Comparison of ENCODE assay signal across 8 mouse cellular contexts in genomic region chr1:75478916-75479634, GRCm38 (mm10). TPM values are rescaled to one million over a fixed set of nuclear protein-coding genes. Genes with fewer than 3 reads are reported as not detected.
A peak's percentile ranks its signal among the peaks of the same experiment; 100 is the strongest.
DNase-seq lines count a peak whose midpoint lies in the region; ATAC-seq and TF ChIP-seq lines count a peak whose summit lies in the region.

Chpf (minus strand) TSS chr1:75479307.
Tmem198 (plus strand) TSS chr1:75479532.

- H3K36me3 ChIP-seq in heart, embryonic 11.5 days (ENCODE audit: control insufficient read depth, insufficient read depth, low read length): peaks cover 22% of the 10 kb centered on the region
- H3K36me3 ChIP-seq in kidney, embryonic 15.5 days: peaks cover 30% of the 10 kb centered on the region
- H3K36me3 ChIP-seq in limb, embryonic 15.5 days: peaks cover 26% of the 10 kb centered on the region

- H3K27ac ChIP-seq in heart, embryonic 11.5 days (ENCODE audit: low read depth, low read length): peak within 1 kb of the TSS; percentile 82
- H3K27ac ChIP-seq in kidney, embryonic 15.5 days: peak within 1 kb of the TSS; percentile 82
- H3K27ac ChIP-seq in limb, embryonic 15.5 days: peak within 1 kb of the TSS; percentile 83

- TF ChIP-seq CTCF in brain, embryonic 14.5 days (IDR thresholded peaks at IDR 0.05; ENCODE audit: borderline replicate concordance, extremely low read depth, insufficient read depth, insufficient read length): no peak

- DNase-seq in CD4-positive helper T cell, adult 2 months (ENCODE audit: low read depth, low spot score): peak; percentile 95
- peak; percentile 99 for DNase-seq in brain, embryonic 14.5 days (ENCODE audit: low read depth)
- peak; percentile 66 to 84 for DNase-seq in monocyte, adult 2 months (ENCODE audit: low read depth in 1 of 2, low spot score in 2 of 2)
- DNase-seq in spleen, postnatal 14 days (ENCODE audit: low spot score in 2 of 2): peak; percentile 82 to 86

- peak; percentile 71 for ATAC-seq in erythroblast, adult 5-6 weeks (replicated peaks; ENCODE audit: low FRiP score, poor library complexity, severe bottlenecking)
- peak; percentile 86 for ATAC-seq in heart, embryonic 11.5 days (replicated peaks; ENCODE audit: insufficient number of reproducible peaks, low FRiP score, low TSS enrichment)
- ATAC-seq in kidney, embryonic 15.5 days (replicated peaks; ENCODE audit: low FRiP score): peak; percentile 93
- ATAC-seq in limb, embryonic 15.5 days (ENCODE audit: insufficient number of reproducible peaks, low FRiP score, low TSS enrichment, low read depth): peak; percentile 88

- TF ChIP-seq POLR2A in brain, embryonic 14.5 days (IDR thresholded peaks at IDR 0.05; ENCODE audit: borderline replicate concordance, extremely low read depth, insufficient read depth, insufficient read length, poor library complexity, severe bottlenecking): peak; percentile 69

- peak within 1 kb of the TSS; percentile 83 for H3K4me2 ChIP-seq in heart, embryonic 11.5 days
- peak within 1 kb of the TSS; percentile 90 for H3K4me2 ChIP-seq in kidney, embryonic 15.5 days
- H3K4me2 ChIP-seq in limb, embryonic 15.5 days: peak within 1 kb of the TSS; percentile 81

- peaks cover 49% of the 10 kb centered on the region for H3K27me3 ChIP-seq in heart, embryonic 11.5 days (ENCODE audit: control insufficient read depth, insufficient read depth, low read length)
- peaks cover 74% of the 10 kb centered on the region for H3K27me3 ChIP-seq in kidney, embryonic 15.5 days
- H3K27me3 ChIP-seq in limb, embryonic 15.5 days: peaks cover 45% of the 10 kb centered on the region

- no peaks in the 10 kb centered on the region for H3K9me3 ChIP-seq in heart, embryonic 11.5 days (replicated peaks; ENCODE audit: control insufficient read depth, low read length)
- H3K9me3 ChIP-seq in kidney, embryonic 15.5 days (replicated peaks): no peaks in the 10 kb centered on the region
- no peaks in the 10 kb centered on the region for H3K9me3 ChIP-seq in limb, embryonic 15.5 days

- peak within 1 kb of the TSS; percentile 77 for H3K9ac ChIP-seq in heart, embryonic 11.5 days (ENCODE audit: low read depth, low read length)
- peak within 1 kb of the TSS; percentile 68 for H3K9ac ChIP-seq in kidney, embryonic 15.5 days
- peak within 1 kb of the TSS; percentile 60 for H3K9ac ChIP-seq in limb, embryonic 15.5 days

- WGBS in heart, embryonic 11.5 days (ENCODE audit: insufficient replicate concordance): under 1% methylated on average over 72 of the region's 76 CpGs
- WGBS in kidney, embryonic 15.5 days: under 1% methylated on average over 71 of the region's 76 CpGs
- WGBS in limb, embryonic 15.5 days: under 1% methylated on average over 72 of the region's 76 CpGs

- H3K4me3 ChIP-seq in heart, embryonic 11.5 days (ENCODE audit: low read depth, low read length): peak within 1 kb of the TSS; percentile 90
- H3K4me3 ChIP-seq in kidney, embryonic 15.5 days (replicated peaks): peak within 1 kb of the TSS; percentile 82
- H3K4me3 ChIP-seq in limb, embryonic 15.5 days: peak within 1 kb of the TSS; percentile 86

- H3K4me1 ChIP-seq in heart, embryonic 11.5 days (ENCODE audit: control insufficient read depth, insufficient read depth, low read length): peaks cover 27% of the 10 kb centered on the region
- peaks cover 35% of the 10 kb centered on the region for H3K4me1 ChIP-seq in kidney, embryonic 15.5 days
- H3K4me1 ChIP-seq in limb, embryonic 15.5 days: peaks cover 36% of the 10 kb centered on the region

RNA-seq across cellular contexts. Expression of gene Chpf, which starts in this region (rescaled TPM):
- 71.7 and 78.3 TPM in 2 replicates for polyA plus RNA-seq in brain, embryonic 14.5 days (2012; rRNA removed)
- 0.42 TPM in 1 of 2 replicates, not detected in the other for total RNA-seq in erythroblast, adult 5-6 weeks (2015; ENCODE audit: low replicate concordance)
- total RNA-seq in erythroblast, adult 5-6 weeks (2017; ENCODE audit: low replicate concordance): 0.26 and 1.3 TPM in 2 replicates
- 21.4 and 24.6 TPM in 2 replicates for polyA plus RNA-seq in heart, embryonic 11.5 days (2014; fragmentation: Nextera tagmentation; extraction: Ambion mirVana)
- polyA plus RNA-seq in kidney, embryonic 15.5 days (2015; fragmentation: Nextera tagmentation; extraction: Ambion mirVana): 35.5 and 40.6 TPM in 2 replicates
- polyA plus RNA-seq in limb, embryonic 15.5 days (2015; fragmentation: Nextera tagmentation; extraction: Ambion mirVana): 51.7 and 58.8 TPM in 2 replicates

RNA-seq across cellular contexts. Expression of gene Tmem198, which starts in this region (rescaled TPM):
- 46.9 and 57.2 TPM in 2 replicates for polyA plus RNA-seq in brain, embryonic 14.5 days (2012; rRNA removed)
- total RNA-seq in erythroblast, adult 5-6 weeks (2015; ENCODE audit: low replicate concordance): not detected in 2 replicates
- not detected in 2 replicates for total RNA-seq in erythroblast, adult 5-6 weeks (2017; ENCODE audit: low replicate concordance)
- 0.14 and 0.54 TPM in 2 replicates for polyA plus RNA-seq in heart, embryonic 11.5 days (2014; fragmentation: Nextera tagmentation; extraction: Ambion mirVana)
- polyA plus RNA-seq in kidney, embryonic 15.5 days (2015; fragmentation: Nextera tagmentation; extraction: Ambion mirVana): 0.63 and 1.2 TPM in 2 replicates
- polyA plus RNA-seq in limb, embryonic 15.5 days (2015; fragmentation: Nextera tagmentation; extraction: Ambion mirVana): 0.74 and 0.79 TPM in 2 replicates

Comparison
In these comparisons a context has a peak if more than half of its experiments do, and no peak if none do; other contexts are left out.
1. Peak in every context shown above with its lines: DNase-seq, ATAC-seq, H3K4me3 ChIP-seq and H3K27ac ChIP-seq.
2. RNA of gene Tmem198 (polyA plus RNA-seq): 46.9 to 57.2 TPM in brain, embryonic 14.5 days; 0.63 to 1.2 TPM in kidney, embryonic 15.5 days, 0.74 to 0.79 TPM in limb, embryonic 15.5 days and 0.14 to 0.54 TPM in heart, embryonic 11.5 days; every median in the first group is over 10 times any median in the second.